Mouse (Mus musculus): ENCODE results near the gene Rassf3.

GRCm38 (mm10) chr10:121469625-121470024 lies 6.5 kb downstream of the Rassf3 start:
- no peak for TF ChIP-seq CTCF (IDR thresholded peaks at IDR 0.05; ENCODE audit: low read depth)
- no peak for TF ChIP-seq EP300 (optimal IDR thresholded peaks at IDR 0.05)

All from stomach, postnatal 0 days (tissue).